Mouse (Mus musculus) bone marrow macrophage, adult 2 months (primary cell): ENCODE measurements around the gene Pcid2.

Experiments used
- CTCF ChIP-seq: IDR thresholded peaks from 2 replicates; pipeline ENCODE4 v1.5.1; 2012; ENCODE audit warnings: low read depth, mild to moderate bottlenecking, low read length, moderate library complexity
- POLR2A ChIP-seq: IDR thresholded peaks from 2 replicates; pipeline ENCODE4 v1.6.1; 2012; ENCODE audit warnings: mild to moderate bottlenecking, low read depth, low read length, borderline replicate concordance

GRCm38 (mm10) chr8:13028482-13028881 is 76.8 kb downstream of the Pcid2 start:
- no peak for TF ChIP-seq POLR2A
- no peak for TF ChIP-seq CTCF
